Mouse (Mus musculus) right cerebral cortex, postnatal 36 days (tissue): Measurements from ENCODE around the gene Etv6.
A peak's percentile ranks its signal among the peaks of the same experiment; 100 is the strongest.
"Not testable (repeated sequence)": the region's sequence is repeated elsewhere in the genome, so short reads cannot be mapped to it uniquely, and the experiment has no call there.

Source experiments
- DNase-seq, 2 experiments: peaks; one replicate each; pipeline ENCODE4 v3.0.0; 2022; ENCODE audit warnings: low spot score in 2 of 2, mixed read lengths in 1 of 2

The Etv6 gene

DNA sequence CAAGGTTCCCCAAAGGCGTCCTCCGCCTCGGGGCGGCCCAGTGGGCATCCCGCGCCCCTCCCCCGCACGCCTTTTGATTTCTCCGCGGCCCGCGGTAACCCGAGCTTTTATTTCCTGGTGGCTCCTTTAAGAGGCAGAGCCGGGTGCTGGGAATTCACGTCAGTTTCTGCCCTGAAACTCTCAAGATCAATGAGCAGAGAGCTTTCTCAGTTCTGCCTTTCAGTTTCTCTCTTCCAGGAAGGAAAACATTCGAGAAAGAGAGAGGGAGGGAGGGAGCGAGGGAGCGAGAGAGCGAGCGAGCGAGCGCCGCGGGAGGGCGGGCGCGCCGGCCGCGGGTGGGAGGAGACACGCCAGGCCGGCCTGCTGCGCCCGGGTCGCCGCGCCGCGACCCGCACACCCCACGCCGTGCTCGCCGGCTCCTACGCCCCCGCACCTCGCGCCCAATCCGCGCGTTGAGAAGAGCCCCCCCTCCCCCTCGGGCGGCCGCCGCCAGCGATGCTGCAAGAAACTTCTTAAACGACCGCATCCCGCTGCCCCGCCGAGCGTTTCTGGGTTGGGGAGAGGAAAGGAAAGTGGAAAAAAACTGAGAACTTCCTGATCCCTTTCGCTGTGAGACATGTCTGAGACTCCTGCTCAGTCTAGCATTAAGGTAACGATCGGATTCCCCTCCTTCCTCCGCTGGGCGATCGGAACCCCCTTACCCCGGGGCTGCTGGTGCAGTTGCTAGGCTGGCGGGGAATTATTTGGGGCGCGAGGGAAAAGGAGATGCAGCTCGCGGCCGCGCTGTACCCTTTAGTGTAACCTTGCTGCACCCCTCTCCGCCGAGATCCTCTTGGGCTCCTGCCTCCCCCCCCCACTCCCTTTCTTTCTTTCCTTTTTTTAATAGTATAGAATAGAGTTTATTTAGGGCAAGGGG, at the start of gene Etv6:
Gene Etv6 (plus strand): TSS at position 211 of the 916 bp plus-strand sequence.
- DNase-seq: peak; percentile 72 to 75

DNA sequence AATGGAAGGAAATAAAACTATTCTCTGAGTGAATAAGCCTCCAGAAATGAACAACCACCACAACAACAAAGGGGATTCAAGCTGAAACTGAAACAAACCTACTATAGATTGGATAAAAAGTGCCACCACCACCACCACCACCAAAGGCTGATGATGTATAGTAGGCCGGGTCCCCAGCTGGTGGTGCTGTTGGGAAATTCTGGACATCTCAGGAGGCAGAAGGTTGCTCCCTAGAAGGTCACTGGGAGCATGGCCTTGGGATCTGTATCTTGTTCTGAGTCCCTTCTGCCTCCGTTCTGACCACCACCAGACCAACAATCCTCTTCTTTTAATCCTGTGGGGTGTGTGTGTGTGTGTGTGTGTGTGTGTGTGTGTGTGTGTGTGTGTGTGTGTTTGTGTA, 49.3 kb upstream of the Etv6 start:
- DNase-seq: no peak

DNA sequence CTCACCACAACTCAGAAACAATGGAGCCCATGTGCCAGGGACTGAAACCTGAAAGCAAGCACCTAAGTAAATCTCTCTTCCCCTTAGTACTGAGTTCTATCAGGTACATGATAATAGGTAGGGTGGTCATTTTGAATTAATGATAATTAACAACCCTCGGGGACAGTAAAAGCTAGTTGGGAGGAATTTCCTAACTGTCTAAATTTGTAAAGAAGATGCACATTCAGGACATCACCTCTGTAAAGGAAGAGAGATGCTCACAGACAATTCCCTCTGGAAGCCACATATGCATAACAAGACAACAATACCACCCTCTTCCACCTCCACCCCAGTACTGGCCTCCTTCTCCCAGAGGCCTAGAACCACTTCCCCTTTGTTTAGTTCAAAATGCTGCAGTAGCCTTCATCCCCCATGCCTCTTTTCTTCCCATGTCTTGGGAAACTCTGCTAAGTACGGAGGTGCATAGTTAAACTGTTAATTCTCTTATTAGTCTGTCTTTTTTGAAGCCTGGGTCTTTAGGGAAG, 48.4 kb upstream of the Etv6 start:
- DNase-seq: no peak

DNA sequence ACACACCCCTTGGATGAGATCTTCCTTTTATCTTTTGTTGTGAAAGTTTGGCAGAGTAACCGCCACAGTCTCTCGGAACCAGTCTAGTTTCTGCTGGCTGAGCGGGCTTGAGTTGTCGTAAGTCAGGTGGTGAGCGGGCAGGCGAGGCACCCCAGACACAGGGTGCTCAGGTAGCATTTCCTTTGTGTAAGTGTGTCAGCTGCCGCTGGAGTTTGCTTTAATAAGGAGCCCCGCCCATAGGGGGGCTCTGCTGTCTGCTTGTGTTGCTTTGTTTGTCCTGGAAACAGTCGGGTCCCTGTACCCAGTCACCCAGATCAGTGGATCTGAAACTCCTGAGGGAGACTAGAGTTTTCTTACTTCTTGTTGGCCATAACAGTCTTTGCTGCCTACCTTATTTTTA, 47.5 kb upstream of the Etv6 start:
- no peak for DNase-seq

GRCm38 (mm10) chr6:133997461-133997860, 38.0 kb upstream of the Etv6 start:
- DNase-seq: no peak

DNA sequence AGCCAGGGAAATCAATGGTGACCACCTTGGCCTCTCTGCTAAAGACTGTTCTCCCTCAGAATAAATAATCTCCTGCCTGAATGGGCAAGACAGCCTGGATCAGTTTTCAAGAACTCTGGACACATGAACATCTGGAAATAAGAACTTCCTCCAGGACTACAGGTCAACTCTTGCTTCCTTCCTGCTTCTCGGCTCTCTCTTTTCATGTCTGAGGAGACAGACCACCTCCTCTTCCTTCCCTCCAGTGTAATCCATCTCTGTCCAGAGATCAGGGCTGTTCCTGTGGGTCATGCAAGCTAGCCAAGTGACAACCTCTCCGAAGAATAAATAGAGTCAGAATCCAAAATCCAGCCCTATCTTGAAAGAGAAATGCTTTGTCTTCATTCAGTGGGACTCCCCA, 37.6 kb upstream of the Etv6 start:
- DNase-seq: no peak

DNA sequence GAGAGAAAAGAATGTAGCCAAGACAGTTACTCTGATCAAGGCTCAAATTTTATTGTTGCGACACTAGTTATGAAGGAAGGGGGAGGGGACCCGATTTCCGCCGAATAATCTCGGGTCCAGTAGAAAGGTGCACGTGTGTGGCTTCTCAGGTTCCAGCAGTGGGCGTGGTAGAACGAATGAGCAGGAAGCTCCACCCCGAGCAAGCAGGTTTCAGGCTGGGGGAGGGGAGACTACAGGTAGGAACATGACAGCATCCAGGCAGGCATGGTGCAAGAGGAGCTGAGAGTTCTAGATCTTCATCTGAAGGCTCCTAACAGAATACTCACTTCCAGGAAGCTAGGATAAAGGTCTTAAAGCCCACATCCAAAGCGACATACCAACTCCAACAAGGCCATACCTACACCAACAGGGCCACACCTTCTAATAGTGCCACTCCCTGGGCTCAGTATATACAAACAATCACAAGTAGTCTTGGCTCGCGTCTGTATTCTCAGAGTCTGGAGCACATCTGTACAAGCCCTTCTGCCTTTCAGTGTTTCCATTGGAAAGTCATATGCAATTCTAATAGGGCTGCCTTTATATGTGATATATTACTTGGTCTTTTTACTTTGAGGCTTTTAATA, 20.9 kb upstream of the Etv6 start:
- not testable (repeated sequence) for DNase-seq

DNA sequence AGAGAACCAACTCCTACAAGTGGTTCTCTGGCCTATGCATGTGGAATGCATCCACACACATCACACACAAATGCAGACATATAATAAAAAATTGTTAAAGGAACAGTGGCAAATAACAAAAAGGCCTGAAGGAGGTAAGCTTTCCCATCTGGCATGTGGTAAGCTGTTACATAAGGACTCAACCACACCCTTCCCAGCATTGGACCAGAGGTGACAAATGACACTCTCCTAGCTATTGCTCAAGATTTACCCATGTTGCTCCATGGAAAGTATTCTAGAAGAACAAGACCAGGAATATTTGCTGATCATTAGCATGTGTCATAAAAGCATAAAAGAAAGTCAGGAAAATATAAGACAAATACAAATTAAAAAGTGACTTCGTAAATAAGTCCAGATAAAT, 16.7 kb upstream of the Etv6 start:
- no peak for DNase-seq

- DNase-seq: no peak
Observed at GRCm38 (mm10) chr6:134020821-134021220, 14.7 kb upstream of the Etv6 start.

DNA sequence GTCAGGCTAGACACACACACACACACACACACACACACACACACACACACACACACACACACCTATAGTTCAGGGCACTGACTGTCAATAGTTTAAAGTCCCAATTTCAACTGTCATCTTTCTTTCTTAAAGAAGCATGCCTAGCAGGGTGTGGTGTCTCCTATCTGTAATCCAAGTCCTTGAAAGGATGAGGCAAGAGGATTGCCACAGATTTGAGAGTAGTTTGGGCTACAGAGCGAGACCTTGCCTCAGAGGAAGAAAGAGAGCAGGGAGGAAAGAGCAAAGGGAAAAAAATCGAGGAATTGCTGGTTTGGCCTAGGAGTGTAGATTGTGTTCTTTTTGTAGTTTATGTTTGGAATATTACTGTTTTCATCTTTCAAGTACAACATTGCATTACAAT, 9.2 kb upstream of the Etv6 start:
- no peak for DNase-seq

GRCm38 (mm10) chr6:134027022-134027421, 8.5 kb upstream of the Etv6 start:
- no peak for DNase-seq

DNA sequence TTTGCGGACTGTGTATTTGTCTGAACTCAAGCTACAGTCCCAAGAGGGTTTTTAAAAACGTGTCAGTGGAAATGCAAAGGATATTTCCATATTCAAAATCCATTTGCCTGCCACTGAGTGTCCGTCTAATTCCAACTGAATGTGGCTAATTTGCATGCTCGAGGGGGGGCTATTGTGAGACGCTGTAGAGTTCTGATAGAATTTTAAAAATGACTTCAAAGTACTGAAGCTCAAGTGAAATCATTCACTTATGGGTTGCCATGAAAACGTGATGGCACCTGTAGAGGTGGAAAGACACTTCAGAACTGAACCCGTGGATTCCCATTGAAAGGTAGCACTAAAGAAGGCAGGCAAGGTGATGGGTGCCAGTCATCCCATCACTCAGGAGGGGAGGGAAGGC, 3.0 kb upstream of the Etv6 start:
- no peak for DNase-seq

DNA sequence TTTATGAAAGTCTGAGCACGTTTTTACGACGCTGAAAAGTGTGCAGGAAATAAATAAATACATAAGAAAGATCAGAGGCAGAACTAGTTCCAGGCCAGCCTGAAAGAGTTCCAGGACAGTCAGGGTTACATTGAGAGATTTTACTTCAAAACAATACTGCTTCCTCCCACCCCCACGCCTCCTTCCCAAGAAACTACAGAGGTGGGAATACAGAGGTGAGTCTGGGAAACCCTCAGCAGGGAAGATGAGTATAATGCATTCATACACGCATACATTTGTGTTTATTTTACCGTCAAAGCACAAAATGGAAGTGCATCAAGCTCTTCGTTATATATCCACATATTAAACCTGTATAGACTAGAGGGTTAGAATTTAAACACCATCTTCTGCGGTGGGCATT, 1.1 kb upstream of the Etv6 start:
- no peak for DNase-seq

GRCm38 (mm10) chr6:134034904-134035489, 503 bp upstream of the Etv6 start:
- peak; percentile 68 to 79 for DNase-seq

DNA sequence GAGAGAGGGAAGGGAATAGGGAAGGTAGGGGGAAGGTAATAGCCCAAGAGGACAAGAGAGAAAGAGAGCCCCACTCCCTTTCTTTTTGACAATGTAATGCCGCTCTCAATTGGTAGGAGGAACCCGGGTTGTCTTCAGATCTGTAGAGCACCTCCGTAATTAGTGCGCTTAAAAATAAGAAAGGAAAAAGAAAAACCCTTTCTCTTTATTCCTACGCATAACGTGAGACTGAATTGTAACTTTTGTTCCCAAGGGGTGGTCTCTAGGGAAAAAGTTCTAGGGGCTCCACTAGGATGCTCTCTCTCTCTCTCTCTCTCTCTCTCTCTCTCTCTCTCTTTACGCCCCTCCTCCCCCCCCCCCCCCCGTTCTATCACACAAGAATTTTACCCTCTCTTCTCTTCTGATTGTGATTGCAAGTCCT, 1.0 kb downstream of the Etv6 start:
- DNase-seq: no peak

GRCm38 (mm10) chr6:134036951-134037431, 1.5 kb downstream of the Etv6 start:
- no peak for DNase-seq

DNA sequence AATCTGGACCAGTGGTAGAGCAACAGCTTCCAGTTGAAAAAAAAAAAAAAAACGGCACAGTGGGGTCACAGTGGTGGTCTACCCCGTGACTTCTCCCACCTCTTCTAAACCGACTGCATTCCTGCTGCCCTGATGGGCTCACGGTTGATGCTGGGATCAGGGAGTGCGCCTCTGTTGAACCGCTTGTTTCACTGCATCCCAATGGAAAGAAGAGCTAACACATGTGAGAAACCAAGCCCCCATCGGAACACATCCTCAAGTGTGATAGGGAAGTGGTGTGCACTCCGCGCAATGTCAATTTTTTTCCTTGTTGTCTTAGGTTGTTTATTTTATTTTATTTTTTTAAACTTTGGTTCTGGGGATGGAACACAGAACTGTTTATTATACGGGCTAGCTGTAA, 2.5 kb downstream of the Etv6 start:
- DNase-seq: no peak

DNA sequence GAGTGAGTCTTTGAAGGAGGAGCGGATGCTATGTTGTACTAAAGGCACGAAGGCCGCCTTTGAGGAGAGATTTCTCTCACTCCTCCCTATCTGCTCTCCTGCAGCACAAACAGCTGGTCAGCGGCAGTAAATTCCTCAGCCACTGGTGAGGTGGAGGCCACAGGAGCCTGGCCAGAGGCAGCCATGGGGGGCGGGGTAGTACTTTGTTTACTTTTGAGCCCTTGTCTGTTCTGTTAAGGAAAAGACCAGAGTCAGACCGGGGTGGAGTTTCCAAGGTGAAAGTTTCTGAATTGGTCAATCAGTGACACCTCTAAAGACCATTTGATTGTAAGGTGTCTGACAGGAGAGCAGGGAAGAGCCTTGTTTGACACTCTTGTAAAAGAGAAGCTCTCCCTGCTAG, 3.4 kb downstream of the Etv6 start:
- DNase-seq: no peak

GRCm38 (mm10) chr6:134039351-134039750, 3.9 kb downstream of the Etv6 start:
- DNase-seq: no peak

GRCm38 (mm10) chr6:134040312-134040711, 4.8 kb downstream of the Etv6 start:
- DNase-seq: no peak

DNA sequence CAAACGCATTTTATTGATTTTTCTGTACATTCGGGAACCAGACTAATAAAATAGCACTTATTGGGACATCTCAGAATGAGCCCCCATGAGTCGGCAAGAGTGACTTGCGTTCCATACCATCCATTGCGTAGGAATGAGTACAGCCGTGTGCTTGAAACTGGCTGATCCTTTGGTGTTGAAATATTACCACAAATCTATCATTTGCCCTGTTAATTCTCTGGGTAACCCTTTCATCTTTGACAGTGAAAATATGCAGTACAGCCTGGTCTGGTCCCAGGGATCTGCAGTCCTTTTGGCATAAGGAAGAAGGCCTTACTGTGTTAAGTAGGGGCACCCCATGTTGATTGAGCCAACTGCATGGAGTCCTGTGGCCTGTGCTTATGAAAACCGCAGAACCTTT, 5.8 kb downstream of the Etv6 start:
- DNase-seq: no peak

GRCm38 (mm10) chr6:134041916-134042315, 6.4 kb downstream of the Etv6 start:
- no peak for DNase-seq
